Mouse (Mus musculus) hindbrain, embryonic 13.5 days (tissue): ENCODE measurements at regions not wholly inside any gene's neighbourhood (a gene's known extent, or its start where the extent isn't known, plus 50 kb on each side); places are given as distances from the start of the nearest gene placed in this dataset.
A peak's percentile ranks its signal among the peaks of the same experiment; 100 is the strongest.

Experiments
- ATAC-seq: fragments of 200-750 bp; cut with Nextera tagmentation; 2 replicates; pipeline ENCODE4 v1.8.0; 2017; ENCODE audit warnings: moderate TSS enrichment; ENCODE audit not compliant: low FRiP score
- H3K27ac ChIP-seq: fragments of 300-500 bp; sonication (generic); 2 replicates; pipeline ENCODE4 v1.5.1; 2015; ENCODE audit warnings: inconsistent platforms, mild to moderate bottlenecking, moderate library complexity
- H3K27me3 ChIP-seq: fragments of 300-500 bp; sonication (generic); 2 replicates; pipeline ENCODE4 v1.6.1; 2015; ENCODE audit warnings: mild to moderate bottlenecking, inconsistent platforms
- H3K36me3 ChIP-seq: fragments of 300-500 bp; sonication (generic); 2 replicates; pipeline ENCODE4 v1.6.1; 2015; ENCODE audit warnings: mild to moderate bottlenecking, inconsistent platforms
- H3K4me1 ChIP-seq: fragments of 300-500 bp; sonication (generic); replicated peaks from 2 replicates; pipeline ENCODE4 v1.6.1; 2015; ENCODE audit warnings: inconsistent platforms
- H3K4me2 ChIP-seq: fragments of 300-500 bp; sonication (generic); 2 replicates; pipeline ENCODE4 v1.6.1; 2015; ENCODE audit warnings: inconsistent platforms, mild to moderate bottlenecking, moderate library complexity
- H3K4me3 ChIP-seq: fragments of 300-500 bp; sonication (generic); 2 replicates; pipeline ENCODE4 v1.5.1; 2015; ENCODE audit warnings: mild to moderate bottlenecking, inconsistent platforms
- H3K9ac ChIP-seq: fragments of 300-500 bp; sonication (generic); 2 replicates; pipeline ENCODE4 v1.6.1; 2015; ENCODE audit warnings: mild to moderate bottlenecking, inconsistent platforms
- H3K9me3 ChIP-seq: fragments of 300-500 bp; sonication (generic); 2 replicates; pipeline ENCODE4 v1.6.1; 2016; ENCODE audit warnings: inconsistent platforms
- WGBS: fragments of 180-500 bp; shearing (Covaris S2); methylation state at CpG from one replicate; pipeline ENCODE4 v1.1.7; 2015; 5-methylcytosine and 5-hydroxymethylcytosine counted together

DNA sequence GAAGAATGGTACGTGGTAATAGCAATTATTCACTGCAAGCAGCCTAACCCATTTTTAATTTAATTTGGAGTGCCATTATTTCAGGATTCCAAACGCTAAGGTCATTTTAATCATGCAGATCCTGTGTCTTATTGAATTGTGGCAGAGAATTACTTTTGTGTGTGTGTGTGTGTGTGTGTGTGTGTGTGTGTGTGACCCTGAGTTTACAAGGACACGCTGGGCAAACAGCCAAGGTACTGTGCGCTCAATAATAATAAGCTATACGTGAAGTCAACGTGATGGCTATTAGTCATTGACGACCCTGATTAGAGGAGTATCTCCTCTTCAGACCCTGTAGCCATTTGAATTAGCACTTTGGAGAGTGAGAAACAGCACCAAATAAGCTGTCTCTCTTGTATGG is 144.1 kb downstream of the Klf7 start:
- no peaks in the 10 kb centered on the region for H3K36me3 ChIP-seq
- 52% methylated on average over 7 of the region's 7 CpGs for WGBS
- H3K4me2 ChIP-seq, result no peak overlapping the region
- no peaks in the 10 kb centered on the region for H3K9me3 ChIP-seq
- no peaks in the 10 kb centered on the region for H3K27me3 ChIP-seq
- no peak overlapping the region for H3K9ac ChIP-seq
- peaks cover 19% of the 10 kb centered on the region for H3K4me1 ChIP-seq
- H3K4me3 ChIP-seq, result no peak overlapping the region
- 0 out of 2 replicates have a peak, but pooled peaks have one; percentile 28 for ATAC-seq
- peak overlapping the region; percentile 49; the same call in 1 of the 2 replicates for H3K27ac ChIP-seq

DNA sequence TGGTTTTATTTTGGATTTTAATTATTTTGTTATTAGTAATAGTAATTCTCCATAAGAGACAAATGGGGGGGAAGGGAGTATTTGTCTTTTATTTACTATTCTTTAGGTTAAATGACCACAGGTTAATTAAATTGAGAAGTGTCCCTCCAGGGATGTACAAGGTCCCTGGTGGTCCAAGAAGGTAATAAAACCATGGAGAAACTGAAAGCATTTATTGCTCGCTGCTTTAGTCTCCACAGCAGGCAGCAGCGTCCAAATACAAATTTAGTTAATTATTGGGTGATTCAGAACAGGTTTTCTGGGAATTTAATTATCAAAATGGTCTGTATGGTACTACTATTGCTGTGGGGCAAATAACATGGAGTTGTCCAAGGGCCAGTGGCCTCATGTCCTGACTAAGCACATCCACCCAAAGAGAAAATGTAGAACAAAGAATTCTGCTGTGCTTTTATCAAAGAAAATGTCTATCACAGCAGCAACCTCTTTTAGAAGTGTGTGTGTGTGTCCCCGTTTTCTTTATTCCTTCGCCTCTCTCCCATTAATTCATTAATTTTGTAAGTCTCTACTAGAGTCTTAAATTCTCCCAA is 144.7 kb downstream of the Klf7 start:
- WGBS, result 43% methylated on average over 4 of the region's 4 CpGs
- Histone ChIP-seq H3K9ac (no peak overlapping the region), H3K4me2 (no peak overlapping the region), H3K27ac (peak overlapping the region; percentile 49; the same call in 1 of the 2 replicates), H3K4me3 (no peak overlapping the region), H3K9me3 (no peaks in the 10 kb centered on the region), H3K36me3 (no peaks in the 10 kb centered on the region), H3K27me3 (no peaks in the 10 kb centered on the region), H3K4me1 (peaks cover 19% of the 10 kb centered on the region)
- ATAC-seq, result no peak

DNA sequence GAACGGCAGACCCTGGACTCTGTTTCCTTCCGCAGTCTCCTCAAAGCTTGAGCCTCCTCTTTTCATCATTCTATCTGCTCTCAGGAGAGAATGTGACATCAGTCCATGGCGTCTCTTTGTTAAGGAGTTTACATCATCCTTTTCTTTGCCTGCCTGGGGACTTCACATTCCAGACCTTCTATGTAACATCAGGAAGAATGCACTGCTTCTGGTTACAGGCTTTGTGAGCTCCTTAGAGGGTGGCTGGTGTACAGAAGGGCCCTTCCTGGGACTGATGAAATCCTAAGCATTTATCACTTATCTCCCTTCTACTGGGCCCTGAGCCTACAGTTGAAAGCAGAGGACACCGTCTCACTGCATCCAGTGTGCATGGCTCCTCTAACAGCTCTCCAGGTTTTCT is 145.2 kb downstream of the Klf7 start:
- no peak; the same call in 1 of the 2 replicates for ATAC-seq
- no peak overlapping the region for H3K4me3 ChIP-seq
- no peak overlapping the region for H3K9ac ChIP-seq
- no peaks in the 10 kb centered on the region for H3K27me3 ChIP-seq
- H3K27ac ChIP-seq, result peak overlapping the region; percentile 10; the same call in 1 of the 2 replicates
- no peaks in the 10 kb centered on the region for H3K36me3 ChIP-seq
- WGBS, result 61% methylated on average over 4 of the region's 4 CpGs
- H3K4me2 ChIP-seq, result no peak overlapping the region
- H3K4me1 ChIP-seq, result peaks cover 19% of the 10 kb centered on the region
- no peaks in the 10 kb centered on the region for H3K9me3 ChIP-seq

DNA sequence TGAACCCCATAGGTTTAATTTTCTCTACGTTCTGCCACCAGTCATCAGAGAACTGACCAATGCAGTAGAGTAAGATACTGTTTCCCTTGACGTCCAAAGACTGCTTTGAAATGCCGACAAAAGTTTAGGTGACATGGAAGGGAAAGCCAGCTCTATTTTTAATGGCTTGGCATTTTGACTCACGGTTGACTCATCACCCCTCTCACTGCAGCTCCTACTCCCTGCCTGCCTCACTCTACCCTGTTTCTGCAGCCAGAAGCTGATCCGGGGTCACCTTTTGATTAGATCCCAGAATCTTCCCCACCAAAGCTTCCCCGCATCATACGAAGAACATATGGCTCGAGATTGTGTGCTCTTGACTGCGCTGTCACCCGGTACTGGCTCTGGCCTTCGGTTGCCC is 154.2 kb downstream of the Klf7 start:
- H3K4me2 ChIP-seq, result no peak overlapping the region
- H3K27me3 ChIP-seq, result no peaks in the 10 kb centered on the region
- ATAC-seq, result no peak
- H3K9me3 ChIP-seq, result no peaks in the 10 kb centered on the region
- H3K4me1 ChIP-seq, result no peaks in the 10 kb centered on the region
- H3K4me3 ChIP-seq, result no peak overlapping the region
- no peak overlapping the region for H3K9ac ChIP-seq
- no peaks in the 10 kb centered on the region for H3K36me3 ChIP-seq
- WGBS, result 89% methylated on average over 11 of the region's 11 CpGs
- no peak overlapping the region for H3K27ac ChIP-seq

DNA sequence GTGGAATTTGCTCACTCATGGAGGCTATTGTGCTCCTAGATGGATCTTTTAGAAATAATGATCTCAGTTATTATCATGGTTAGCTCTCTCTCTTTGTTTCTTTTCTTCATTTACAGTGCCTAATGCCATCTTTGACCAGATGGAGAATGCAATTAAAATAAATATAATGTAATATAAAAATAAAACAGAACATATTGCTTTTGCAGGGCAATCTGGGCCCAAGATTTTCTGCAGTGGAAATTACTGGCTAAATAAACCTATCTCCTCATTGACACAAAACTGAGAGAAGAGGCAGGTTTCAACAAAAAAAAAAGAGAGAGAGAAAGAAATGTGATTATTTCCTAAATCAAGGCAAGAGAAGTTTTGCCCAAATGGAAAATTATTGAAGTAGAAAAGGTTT is 156.6 kb downstream of the Klf7 start:
- no peaks in the 10 kb centered on the region for H3K36me3 ChIP-seq
- H3K4me1 ChIP-seq, result no peaks in the 10 kb centered on the region
- no peak overlapping the region for H3K9ac ChIP-seq
- no peak overlapping the region for H3K27ac ChIP-seq
- no peaks in the 10 kb centered on the region for H3K27me3 ChIP-seq
- no peak for ATAC-seq
- H3K4me2 ChIP-seq, result no peak overlapping the region
- H3K9me3 ChIP-seq, result no peaks in the 10 kb centered on the region
- no peak overlapping the region for H3K4me3 ChIP-seq

DNA sequence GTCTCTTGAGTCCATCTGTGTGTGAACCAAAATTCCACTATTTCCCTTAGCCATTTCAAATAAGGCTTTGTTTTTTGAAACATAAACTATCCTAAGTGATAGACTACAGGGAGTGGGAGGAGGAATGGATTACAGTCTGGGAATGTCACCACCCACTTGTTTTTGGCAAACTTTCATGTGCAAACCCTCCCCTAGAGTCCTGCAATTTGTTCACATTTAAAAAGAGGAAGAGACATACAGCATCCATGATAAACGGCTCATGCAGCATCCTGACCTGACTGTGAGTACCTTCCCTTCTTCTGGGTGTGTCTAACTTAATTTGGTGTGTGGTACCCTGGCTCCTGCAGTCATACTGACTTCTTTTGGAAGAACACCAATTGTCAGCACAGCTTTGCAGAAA is 157.6 kb downstream of the Klf7 start:
- H3K27me3 ChIP-seq, result no peaks in the 10 kb centered on the region
- WGBS, result 88% methylated on average over 1 of the region's 1 CpGs
- no peaks in the 10 kb centered on the region for H3K4me1 ChIP-seq
- H3K9me3 ChIP-seq, result no peaks in the 10 kb centered on the region
- no peak overlapping the region for H3K4me3 ChIP-seq
- no peak overlapping the region for H3K4me2 ChIP-seq
- H3K36me3 ChIP-seq, result no peaks in the 10 kb centered on the region
- H3K9ac ChIP-seq, result no peak overlapping the region
- ATAC-seq, result no peak
- no peak overlapping the region for H3K27ac ChIP-seq

DNA sequence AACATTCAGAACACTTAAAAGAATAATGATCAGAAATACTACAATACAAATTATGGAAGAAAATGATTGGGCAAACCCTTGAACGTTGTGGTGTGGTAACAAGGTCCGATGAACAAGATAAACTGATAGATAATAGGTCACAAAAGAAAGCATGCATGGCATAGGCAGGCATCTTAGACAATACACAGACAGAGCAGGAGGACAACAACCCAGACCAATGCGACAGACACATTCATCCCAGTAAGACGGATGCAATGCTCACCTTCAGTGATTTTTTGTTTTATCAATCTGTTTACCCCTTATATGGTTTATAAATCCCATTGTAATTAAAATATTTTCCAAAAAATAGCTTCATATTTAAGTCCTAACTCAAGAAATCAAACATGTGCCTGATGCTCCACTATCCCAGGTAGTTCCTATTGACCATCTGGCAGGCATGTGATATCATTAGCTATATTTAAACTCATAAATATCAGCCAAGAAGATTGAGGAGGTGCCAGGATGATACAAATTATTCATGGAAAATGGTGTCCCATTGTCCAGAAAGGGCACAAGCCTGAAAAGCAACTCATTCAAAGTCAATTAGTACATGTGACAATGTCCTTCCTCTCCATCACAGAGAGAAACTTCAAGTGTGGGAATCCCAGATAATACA is 166.3 kb downstream of the Klf7 start:
- no peak for ATAC-seq
- WGBS, result 88% methylated on average over 4 of the region's 4 CpGs
- no peak overlapping the region for H3K9ac ChIP-seq
- no peak overlapping the region for H3K4me3 ChIP-seq
- H3K27ac ChIP-seq, result no peak overlapping the region
- no peaks in the 10 kb centered on the region for H3K27me3 ChIP-seq
- H3K4me2 ChIP-seq, result no peak overlapping the region
- H3K9me3 ChIP-seq, result no peaks in the 10 kb centered on the region
- no peaks in the 10 kb centered on the region for H3K36me3 ChIP-seq
- H3K4me1 ChIP-seq, result peaks cover 13% of the 10 kb centered on the region

DNA sequence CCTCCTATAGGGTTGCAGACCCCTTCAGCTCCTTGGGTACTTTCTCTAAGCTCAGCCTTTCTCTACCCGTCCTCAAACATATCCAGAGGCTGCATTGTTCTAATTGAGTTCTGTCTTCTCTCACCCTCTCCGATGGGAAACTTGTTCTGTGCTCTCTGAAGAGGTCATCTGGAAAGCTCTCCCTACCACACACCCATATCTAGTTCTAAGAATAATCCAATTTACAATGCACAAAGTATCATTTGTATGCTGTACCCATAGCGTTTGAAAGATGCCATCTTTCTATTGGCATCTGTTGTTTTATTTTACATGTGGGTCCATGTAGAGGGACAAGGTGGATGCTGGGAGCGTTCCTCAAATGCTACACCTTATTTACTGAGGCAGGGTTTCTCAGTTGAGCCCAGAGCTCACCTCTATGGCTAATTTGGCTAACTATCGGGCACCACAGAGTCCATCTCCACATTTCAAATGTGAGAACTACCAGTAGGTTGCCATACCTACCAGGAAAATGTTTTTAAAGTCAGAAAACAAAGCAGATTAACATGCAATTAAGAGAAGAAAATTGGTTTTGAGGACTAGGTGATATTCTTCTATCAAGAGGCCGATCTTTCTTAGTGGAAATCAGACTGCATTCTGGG is 167.1 kb downstream of the Klf7 start:
- Histone ChIP-seq H3K9me3 (no peaks in the 10 kb centered on the region), H3K27me3 (no peaks in the 10 kb centered on the region), H3K4me3 (no peak overlapping the region), H3K9ac (no peak overlapping the region), H3K4me1 (peaks cover 13% of the 10 kb centered on the region), H3K36me3 (no peaks in the 10 kb centered on the region), H3K4me2 (no peak overlapping the region), H3K27ac (no peak overlapping the region)
- 94% methylated on average over 6 of the region's 6 CpGs for WGBS
- ATAC-seq, result no peak

DNA sequence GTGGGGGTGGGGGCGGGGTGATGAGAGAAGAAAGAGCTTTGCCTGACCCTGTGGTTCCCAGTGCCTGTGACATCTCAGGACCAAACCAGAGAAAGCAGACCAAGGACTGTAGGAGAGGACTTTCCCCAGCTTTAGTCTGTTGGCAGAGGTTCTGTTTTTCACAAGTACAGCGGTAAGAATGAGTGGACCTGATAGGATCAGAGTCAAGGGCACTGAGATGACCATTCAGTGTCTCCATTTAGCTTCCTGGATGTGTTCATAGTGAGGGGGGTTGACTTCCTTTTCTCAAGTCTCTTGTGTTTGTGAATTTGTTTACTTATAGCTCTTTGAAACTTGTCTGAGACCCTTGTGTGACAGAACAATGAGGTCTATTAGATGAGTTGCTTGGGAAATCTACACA is 167.9 kb downstream of the Klf7 start:
- Histone ChIP-seq H3K4me1 (peaks cover 13% of the 10 kb centered on the region), H3K4me2 (no peak overlapping the region), H3K27me3 (no peaks in the 10 kb centered on the region), H3K4me3 (no peak overlapping the region), H3K36me3 (no peaks in the 10 kb centered on the region), H3K9ac (no peak overlapping the region), H3K9me3 (no peaks in the 10 kb centered on the region), H3K27ac (no peak overlapping the region)
- ATAC-seq, result 0 out of 2 replicates have a peak, but pooled peaks have one; percentile 21
- 66% methylated on average over 2 of the region's 2 CpGs for WGBS

DNA sequence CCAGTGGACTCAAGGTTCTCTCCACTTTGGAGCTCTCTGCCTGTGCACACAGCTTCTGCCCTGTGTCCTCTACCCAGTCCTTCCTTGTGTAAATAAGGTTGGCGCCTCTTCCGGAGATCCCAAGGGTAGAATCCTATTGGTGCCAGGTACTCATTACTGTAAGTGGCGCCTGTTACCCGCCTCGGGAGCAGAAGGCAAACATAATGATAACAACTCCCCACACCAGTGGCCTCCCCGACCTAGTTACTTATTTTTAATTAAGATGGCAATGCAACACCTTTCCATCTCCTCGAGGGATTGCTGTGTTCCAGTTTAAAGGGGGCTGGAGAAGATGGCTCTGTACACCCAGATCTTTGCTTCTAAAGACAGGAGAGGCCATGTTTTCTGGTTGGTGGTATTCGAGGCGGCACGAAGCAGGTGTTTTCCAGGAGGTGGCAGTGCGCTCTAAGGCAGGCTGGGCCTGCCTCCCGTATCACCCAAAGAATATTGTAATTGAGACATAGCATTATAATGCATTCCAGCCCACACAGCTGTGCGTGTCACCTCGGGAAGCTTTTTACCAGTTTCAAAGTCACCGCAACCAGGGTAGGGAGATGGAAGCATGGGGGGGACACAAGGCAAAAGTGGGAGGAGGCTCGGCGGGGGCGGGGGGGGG is 168.7 kb downstream of the Klf7 start:
- Histone ChIP-seq H3K27ac (no peak overlapping the region), H3K4me2 (peak overlapping the region; percentile 31), H3K4me1 (peaks cover 13% of the 10 kb centered on the region), H3K9ac (no peak overlapping the region), H3K4me3 (no peak overlapping the region), H3K27me3 (no peaks in the 10 kb centered on the region), H3K36me3 (no peaks in the 10 kb centered on the region), H3K9me3 (no peaks in the 10 kb centered on the region)
- ATAC-seq, result peak; percentile 91
- WGBS, result 51% methylated on average over 18 of the region's 18 CpGs

DNA sequence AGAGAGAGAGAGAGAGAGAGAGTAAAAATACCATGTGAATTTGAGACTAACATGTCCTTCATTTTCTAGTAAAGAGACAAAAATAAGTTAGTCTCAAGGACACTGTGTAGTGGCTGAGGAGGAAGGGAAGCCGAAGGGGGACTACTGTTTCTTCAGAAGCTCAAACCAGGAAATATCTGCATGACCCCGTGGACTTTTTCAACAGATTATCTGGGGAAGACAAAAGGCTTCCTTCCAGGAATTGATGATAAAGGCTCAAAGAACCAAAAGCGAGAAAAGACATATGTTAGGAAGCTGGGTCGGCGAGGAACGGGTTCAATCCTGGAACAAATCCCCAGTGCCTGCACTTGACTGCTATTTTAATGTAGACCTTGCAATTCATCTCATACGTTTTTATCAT is 170.4 kb downstream of the Klf7 start:
- Histone ChIP-seq H3K4me1 (peaks cover 13% of the 10 kb centered on the region), H3K36me3 (no peaks in the 10 kb centered on the region), H3K9ac (no peak overlapping the region), H3K9me3 (no peaks in the 10 kb centered on the region), H3K27me3 (no peaks in the 10 kb centered on the region), H3K4me2 (no peak overlapping the region), H3K27ac (no peak overlapping the region), H3K4me3 (no peak overlapping the region)
- ATAC-seq, result no peak
- whole genome bisulfite sequencing, result 74% methylated on average over 7 of the region's 7 CpGs

DNA sequence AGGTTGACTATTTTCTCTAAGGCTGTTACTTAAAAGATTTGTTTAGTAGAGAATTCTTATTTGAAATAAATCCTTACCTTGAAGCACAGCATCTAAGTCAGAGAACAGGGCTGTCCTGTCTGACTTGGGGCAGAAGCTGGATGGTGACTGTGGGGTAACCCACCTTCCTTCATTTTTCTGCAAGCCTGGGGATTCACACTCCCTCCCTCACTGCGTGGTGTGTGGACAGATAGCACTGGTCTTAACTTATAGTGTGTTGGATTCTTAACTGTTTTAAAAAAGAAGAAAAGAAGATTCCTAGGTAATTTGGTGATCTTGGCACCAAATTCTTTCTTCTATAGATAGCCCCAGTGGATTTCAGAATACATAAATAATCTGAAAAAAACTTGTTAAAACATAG is 174.8 kb downstream of the Klf7 start:
- H3K4me3 ChIP-seq, result no peak overlapping the region
- H3K9ac ChIP-seq, result no peak overlapping the region
- 87% methylated on average over 1 of the region's 1 CpGs for WGBS
- H3K9me3 ChIP-seq, result no peaks in the 10 kb centered on the region
- H3K4me2 ChIP-seq, result no peak overlapping the region
- no peak overlapping the region for H3K27ac ChIP-seq
- 0 out of 2 replicates have a peak, but pooled peaks cover under 1% of the 10 kb centered on the region for H3K27me3 ChIP-seq
- no peaks in the 10 kb centered on the region for H3K36me3 ChIP-seq
- no peak for ATAC-seq
- no peaks in the 10 kb centered on the region for H3K4me1 ChIP-seq
